Mouse (Mus musculus): ENCODE data around the gene Rptor.

- TF ChIP-seq POLR2A (IDR thresholded peaks at IDR 0.05; ENCODE audit: borderline replicate concordance, insufficient read depth, low read length) (no peak), CTCF (IDR thresholded peaks at IDR 0.05; ENCODE audit: borderline replicate concordance, insufficient read depth, low read depth, low read length) (no peak)
These were observed 82.8 kb downstream of the Rptor start for GRCm38 (mm10) chr11:119685477-119685876.
